Mouse (Mus musculus): ENCODE data around the gene Gm8909. TPM values are rescaled to one million over a fixed set of nuclear protein-coding genes. Genes with fewer than 3 reads are reported as not detected.
"Not testable (repeated sequence)": the region's sequence is repeated elsewhere in the genome, so short reads cannot be mapped to it uniquely, and the experiment has no call there.

Gene Gm8909
- total RNA-seq, 2 experiments from 2014 or later = not detected

GRCm38 (mm10) chr17:36120839-36121238 is 47.5 kb downstream of the Gm8909 start:
- DNase-seq (ENCODE audit: low spot score in 2 of 2) = not testable (repeated sequence)

GRCm38 (mm10) chr17:36116545-36116944 is 51.8 kb downstream of the Gm8909 start:
- DNase-seq (ENCODE audit: low spot score in 2 of 2) = not testable (repeated sequence)

Other genes with a start within 250 kb of the Gm8909 start
- gene Abcf1, start 198.8 kb downstream of the Gm8909 start, total RNA-seq (2021) = 10 to 100 TPM; 65.0 to 73.2 TPM
- gene Gnl1, start 188.7 kb downstream of the Gm8909 start, total RNA-seq (2021) = 100 to 1,000 TPM; 147 to 150 TPM
- gene Prr3, start 188.3 kb downstream of the Gm8909 start, total RNA-seq (2021) = 10 to 100 TPM; 39.8 to 41.6 TPM
- 1 to 10 TPM; 1.1 to 1.2 TPM for gene H2-T24, start 148.0 kb downstream of the Gm8909 start, total RNA-seq (2021)
- gene H2-T23, start 135.7 kb downstream of the Gm8909 start, total RNA-seq (2021) = 1 to 10 TPM; 5.4 to 5.9 TPM
- 10 to 100 TPM; 13.9 to 15.2 TPM for gene H2-T22, start 125.8 kb downstream of the Gm8909 start, total RNA-seq (2021)
- gene Gm6034, start 125.6 kb downstream of the Gm8909 start, total RNA-seq (2021) = not detected
- gene Gm11127, start 110.2 kb downstream of the Gm8909 start, total RNA-seq (2021) = 1 to 10 TPM in 1 of 2 experiments, under 1 TPM in 1; 0.89 to 1.6 TPM
- gene Gm19684, start 46.9 kb downstream of the Gm8909 start, total RNA-seq (2021) = not detected
- gene Gm7030, start 39.1 kb downstream of the Gm8909 start, total RNA-seq (2021) = not detected
- gene H2-T3, start 21.8 kb upstream of the Gm8909 start, total RNA-seq (2021) = not detected
- 10 to 100 TPM; 43.8 to 45.2 TPM for gene Rpp21, start 89.5 kb upstream of the Gm8909 start, total RNA-seq (2021)
- gene Trim39, start 103.7 kb upstream of the Gm8909 start, total RNA-seq (2021) = 10 to 100 TPM; 22.0 to 23.3 TPM
- not detected for gene H2-M10.2, start 118.0 kb upstream of the Gm8909 start, total RNA-seq (2021)
- not detected for gene H2-M10.1, start 157.6 kb upstream of the Gm8909 start, total RNA-seq (2021)
- gene H2-M10.3, start 199.9 kb upstream of the Gm8909 start, total RNA-seq (2021) = not detected